Comparison of ENCODE assay signal across 19 mouse cellular contexts in the genomic region with DNA sequence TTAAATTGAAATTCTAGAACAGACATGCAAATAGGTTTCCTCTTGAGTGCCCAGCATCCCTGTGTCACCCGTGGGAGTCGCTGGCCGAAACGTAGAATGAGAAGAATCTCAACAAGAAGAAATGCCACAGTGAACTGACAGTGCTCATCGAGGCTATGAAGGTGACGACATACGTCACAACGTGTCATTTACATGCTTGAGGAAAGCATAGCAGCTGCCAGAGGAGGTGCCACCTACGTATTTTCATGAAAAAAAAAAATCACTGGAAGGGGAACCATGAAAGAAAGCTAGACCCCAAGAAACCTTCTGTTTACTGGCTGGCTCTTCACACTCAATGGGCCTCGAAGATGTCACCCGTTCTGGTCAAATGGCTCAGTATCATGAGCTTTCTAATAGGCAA. TPM values are rescaled to one million over a fixed set of nuclear protein-coding genes. Genes with fewer than 3 reads are reported as not detected.
DNase-seq lines count a peak whose midpoint lies in the region; ATAC-seq and TF ChIP-seq lines count a peak whose summit lies in the region.
"Had no signal": no experiment of that assay in that cellular context is flagged by ENCODE, and none has a peak within 500 bp of the region (broad histone marks: within the 10 kb centered on the region; RNA-seq: fewer than 3 reads in every experiment).

No protein-coding gene starts in this region.

- no peak for TF ChIP-seq CTCF in C2C12 (IDR thresholded peaks at IDR 0.05; ENCODE audit: control insufficient read depth, insufficient read depth, insufficient read length)
- TF ChIP-seq CTCF in CH12.LX (conservative IDR thresholded peaks at IDR 0.05 in 1 of 2, IDR thresholded peaks at IDR 0.05 in 1 of 2; ENCODE audit: low read depth in 2 of 2, low read length in 2 of 2), result no peak

- H3K79me2 ChIP-seq in C2C12 (ENCODE audit: control insufficient read depth, insufficient read depth) (no peaks in the 10 kb centered on the region), CH12.LX (replicated peaks; ENCODE audit: control insufficient read depth, extremely low read depth, insufficient read depth, poor library complexity, severe bottlenecking) (no peaks in the 10 kb centered on the region)

- no peak overlapping the region for H3K27ac ChIP-seq in CH12.LX (ENCODE audit: insufficient read depth, low read depth)
- H3K27ac ChIP-seq in liver, embryonic 12.5 days, result no peak overlapping the region
- H3K27ac ChIP-seq: heart, embryonic 13.5 days; hindbrain, postnatal 0 days; midbrain, embryonic 10.5 days; stomach, embryonic 15.5 days had no signal

- no peak for ATAC-seq in liver, embryonic 12.5 days
- ATAC-seq: forebrain, embryonic 14.5 days; hindbrain, postnatal 0 days had no signal

- WGBS in liver, embryonic 12.5 days (ENCODE audit: insufficient replicate concordance), result 66% methylated on average over 11 of the region's 11 CpGs

- TF ChIP-seq POLR2A in CH12.LX (IDR thresholded peaks at IDR 0.05; ENCODE audit: low read depth, low read length), result no peak

- no peak overlapping the region for H3K9ac ChIP-seq in CH12.LX (ENCODE audit: insufficient read depth, low read depth)
- no peak overlapping the region for H3K9ac ChIP-seq in liver, embryonic 12.5 days
- H3K9ac ChIP-seq: heart, embryonic 13.5 days; stomach, embryonic 15.5 days had no signal

- intact Hi-C loops in heart, postnatal 25 days (cut with DNase I), result no loop called here
- intact Hi-C loops in gastrocnemius, postnatal 36 days (cut with DNase I), result no loop called here

- H3ac ChIP-seq in C2C12 (ENCODE audit: control insufficient read depth, insufficient read length, low read depth), result no peak overlapping the region

- H3K79me3 ChIP-seq in C2C12 (ENCODE audit: low read depth), result no peaks in the 10 kb centered on the region

- H3K4me2 ChIP-seq in CH12.LX (ENCODE audit: insufficient read depth, low read depth, poor library complexity, severe bottlenecking), result peak overlapping the region; percentile 93
- peak overlapping the region; percentile 52 for H3K4me2 ChIP-seq in liver, embryonic 12.5 days
- H3K4me2 ChIP-seq: heart, embryonic 13.5 days; stomach, embryonic 15.5 days had no signal

- dilution Hi-C loops in CH12.LX (cut with MboI; ENCODE audit: extremely low pct_ligation_motif_present, extremely low pct_unique_long_range_greater_than_20kb, low sequenced_read_pairs), result no loop called here

- no peak for TF ChIP-seq RAD21 in CH12.LX (IDR thresholded peaks at IDR 0.05; ENCODE audit: low read depth, low read length)

- H3K9me3 ChIP-seq in CH12.LX (replicated peaks; ENCODE audit: low read length), result peaks cover 4% of the 10 kb centered on the region
- H3K9me3 ChIP-seq in liver, embryonic 12.5 days (replicated peaks), result no peaks in the 10 kb centered on the region
- peaks cover 4% of the 10 kb centered on the region for H3K9me3 ChIP-seq in megakaryocyte, embryonic 14.5 days
- H3K9me3 ChIP-seq: heart, embryonic 13.5 days; midbrain, embryonic 10.5 days; stomach, embryonic 15.5 days had no signal

- no peak overlapping the region for H3K4me3 ChIP-seq in C2C12 (ENCODE audit: insufficient read depth, poor library complexity, severe bottlenecking)
- H3K4me3 ChIP-seq in CH12.LX (replicated peaks in 1 of 3; ENCODE audit: low read depth in 2 of 3, low read length in 2 of 3, poor library complexity in 1 of 3), result peak overlapping the region in 2 of 3 experiments; percentile 31 to 49
- H3K4me3 ChIP-seq in liver, embryonic 12.5 days, result no peak overlapping the region
- peak overlapping the region; percentile 91 for H3K4me3 ChIP-seq in megakaryocyte, embryonic 14.5 days (replicated peaks)
- H3K4me3 ChIP-seq: heart, embryonic 13.5 days; midbrain, embryonic 10.5 days; stomach, embryonic 15.5 days had no signal

- in situ Hi-C loops in CH12.LX (cut with MboI; ENCODE audit: low pct_ligation_motif_present, low pct_unique_long_range_greater_than_20kb, low sequenced_read_pairs), result loop anchor here (5.0 to 25.0 kb wide), 2 partner anchors 332 to 672 kb away; a partner anchor contains a TSS

- DNase-seq in CH12.LX (ENCODE audit: extremely low read depth), result peak; percentile 60
- no peak for DNase-seq in urinary bladder, postnatal 36 days (ENCODE audit: low spot score in 2 of 2)
- DNase-seq in heart, postnatal 25 days (ENCODE audit: low spot score), result no peak
- DNase-seq in gastrocnemius, postnatal 36 days, result no peak
- DNase-seq: adrenal gland, postnatal 25 days; cerebellum, adult 8-10 months; heart, postnatal 4 days; kidney, postnatal 4 days; retina, postnatal 1 day had no signal

- 0 out of 2 replicates have a peak, but pooled peaks have one; percentile 9 for TF ChIP-seq EP300 in CH12.LX (IDR thresholded peaks at IDR 0.05; ENCODE audit: low read length)

- H3K36me3 ChIP-seq in C2C12 (ENCODE audit: control insufficient read depth, insufficient read depth) (no peaks in the 10 kb centered on the region), CH12.LX (replicated peaks in 1 of 2; ENCODE audit: control insufficient read depth in 1 of 2, insufficient read depth in 1 of 2, low read length in 1 of 2) (no peaks in the 10 kb centered on the region)
- H3K36me3 ChIP-seq in liver, embryonic 12.5 days, result no peaks in the 10 kb centered on the region
- no peaks in the 10 kb centered on the region for H3K36me3 ChIP-seq in megakaryocyte, embryonic 14.5 days (replicated peaks; ENCODE audit: low read length)
- H3K36me3 ChIP-seq: heart, embryonic 13.5 days; midbrain, embryonic 10.5 days; stomach, embryonic 15.5 days had no signal

- H3K27me3 ChIP-seq in C2C12 (ENCODE audit: control insufficient read depth, insufficient read depth, insufficient read length) (no peaks in the 10 kb centered on the region), CH12.LX (replicated peaks) (no peaks in the 10 kb centered on the region)
- H3K27me3 ChIP-seq in liver, embryonic 12.5 days (replicated peaks), result peaks cover 22% of the 10 kb centered on the region; the same call in 1 of the 2 replicates
- H3K27me3 ChIP-seq in megakaryocyte, embryonic 14.5 days (replicated peaks), result peaks cover 43% of the 10 kb centered on the region
- H3K27me3 ChIP-seq: heart, embryonic 13.5 days; stomach, embryonic 15.5 days had no signal

- H3K4me1 ChIP-seq in CH12.LX (ENCODE audit: control insufficient read depth in 1 of 2, insufficient read depth in 2 of 2), result peaks cover 8 to 19% of the 10 kb centered on the region in 2 experiments; a peak in 3 of 4 replicates
- peaks cover 4% of the 10 kb centered on the region for H3K4me1 ChIP-seq in liver, embryonic 12.5 days
- peaks cover 40% of the 10 kb centered on the region for H3K4me1 ChIP-seq in megakaryocyte, embryonic 14.5 days
- H3K4me1 ChIP-seq: heart, embryonic 13.5 days; midbrain, embryonic 10.5 days; stomach, embryonic 15.5 days had no signal

TF ChIP-seq in C2C12, 6 proteins besides CTCF, POLR2A, EP300 and RAD21:
- no peak for TF ChIP-seq CEBPB (IDR thresholded peaks at IDR 0.05; ENCODE audit: low read depth)
- peak; percentile 17 for TF ChIP-seq MYOD1 (IDR thresholded peaks at IDR 0.05; ENCODE audit: control insufficient read depth, insufficient read length, low read depth)

TF ChIP-seq in CH12.LX, 34 proteins besides CTCF, POLR2A, EP300 and RAD21:
- TF ChIP-seq ETS1 (conservative IDR thresholded peaks at IDR 0.05; ENCODE audit: low read depth, low read length) (peak; percentile 37), PAX5 (IDR thresholded peaks at IDR 0.05; ENCODE audit: low read length) (no peak), UBTF (IDR thresholded peaks at IDR 0.05; ENCODE audit: low read depth, low read length) (no peak), USF1 (IDR thresholded peaks at IDR 0.05; ENCODE audit: low read depth, low read length) (no peak), BHLHE40 (IDR thresholded peaks at IDR 0.05; ENCODE audit: low read depth, low read length) (peak; percentile 12; the same call in 1 of the 2 replicates), ZMIZ1 (IDR thresholded peaks at IDR 0.05; ENCODE audit: low read depth, low read length) (no peak), ZNF384 (IDR thresholded peaks at IDR 0.05; ENCODE audit: low read depth, low read length) (no peak)
TF ChIP-seq in CH12.LX: peak in this region for 2.

RNA-seq across cellular contexts. Expression of a gene that starts 54.0 kb away (rescaled TPM):
- not detected for polyA plus RNA-seq in C2C12 (2012; fragmentation: generic; extraction: Trizol)
- total RNA-seq in CH12.LX (2012; rRNA removed), result 0.08 TPM in 2 replicates
- total RNA-seq in CH12.LX (2014; rRNA removed), result 0.32 and 0.35 TPM in 2 replicates
- not detected in 2 replicates for polyA plus RNA-seq in CH12.LX (2012; ENCODE audit: insufficient read length, low read depth)
- polyA plus RNA-seq in liver, embryonic 12.5 days (2016; fragmentation: Nextera tagmentation; extraction: Ambion mirVana), result not detected in 2 replicates
- 0.09 and 2.0 TPM in 2 replicates for polyA plus RNA-seq in megakaryocyte, embryonic 14.5 days (2012; ENCODE audit: insufficient read depth, low replicate concordance)
- total RNA-seq in heart, postnatal 25 days (2021), result not detected
- total RNA-seq in gastrocnemius, postnatal 36 days (2021), result not detected
- total RNA-seq: adrenal gland, postnatal 25 days; heart, postnatal 4 days; layer of hippocampus, postnatal 14 days; left cerebral cortex, postnatal 14 days had no signal
- polyA plus RNA-seq: heart, embryonic 13.5 days; midbrain, embryonic 10.5 days; stomach, embryonic 15.5 days had no signal

Comparison
In these comparisons a context has a peak if more than half of its experiments do, and no peak if none do; other contexts are left out.
1. H3K4me3 ChIP-seq: peak in CH12.LX (2 of 3) and megakaryocyte, embryonic 14.5 days (single experiment); none in C2C12 (single experiment) and liver, embryonic 12.5 days (single experiment).